Mouse (Mus musculus): ENCODE results near the gene Ndufa3.
A peak's percentile ranks its signal among the peaks of the same experiment; 100 is the strongest.

DNA sequence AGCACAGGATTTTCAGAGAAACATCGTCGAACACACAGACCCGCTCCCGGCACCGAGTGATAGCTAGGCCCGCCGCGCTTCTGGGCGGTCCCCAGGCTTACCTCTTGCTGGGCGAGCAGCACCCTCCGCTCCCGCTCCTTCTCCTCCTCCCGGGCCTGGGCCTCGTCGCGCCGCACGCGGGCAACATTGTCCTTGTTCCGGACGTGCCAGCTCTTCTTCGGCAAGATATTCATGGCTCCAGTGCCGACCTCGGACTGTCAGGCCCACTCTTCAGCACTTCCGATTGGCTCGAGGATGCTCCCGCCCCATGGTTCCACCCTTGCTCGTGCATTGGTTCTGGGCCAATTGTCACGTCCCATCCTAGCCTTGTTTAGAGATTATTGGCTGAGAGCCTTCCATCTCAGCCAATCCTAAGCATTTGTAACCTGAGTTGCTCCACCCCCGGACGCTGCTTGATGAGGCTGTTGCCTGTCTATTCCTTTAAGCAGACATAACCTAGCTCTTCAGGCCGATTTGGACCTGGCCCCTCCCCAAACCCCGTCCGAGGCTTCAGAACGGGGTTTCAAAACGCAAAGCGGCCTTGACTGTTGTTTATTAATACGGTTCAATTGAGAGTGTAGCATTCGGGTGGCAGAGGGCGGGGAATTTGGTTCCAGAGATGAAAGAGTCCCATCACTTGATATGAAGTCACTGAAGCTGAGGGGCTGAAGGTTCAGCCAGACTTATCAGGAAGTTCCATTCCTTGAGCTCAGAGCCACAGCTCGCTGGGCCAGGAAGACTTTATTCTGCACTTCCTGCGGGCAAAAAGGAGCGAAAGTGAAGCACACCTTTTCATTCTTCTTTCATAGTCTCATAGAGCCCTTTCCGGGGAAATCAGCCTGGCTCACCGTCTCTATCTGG, 48.3 kb downstream of the Ndufa3 start, which contains the start of gene Leng1:
- TF ChIP-seq CTCF (IDR thresholded peaks at IDR 0.05; ENCODE audit: borderline replicate concordance, extremely low read depth, insufficient read depth, insufficient read length) = no peak
- peak; percentile 48; the same call in 1 of the 2 replicates for TF ChIP-seq POLR2A (IDR thresholded peaks at IDR 0.05; ENCODE audit: borderline replicate concordance, extremely low read depth, insufficient read depth, insufficient read length, poor library complexity, severe bottlenecking)

All from brain, embryonic 14.5 days (tissue).